Mouse (Mus musculus): ENCODE data around the gene Ctsl.

Gene Ctsl

GRCm38 (mm10) chr13:64314041-64314440, 56.6 kb downstream of the Ctsl start:
- no peak for DNase-seq (ENCODE audit: extremely low read depth, low read depth, low spot score)

DNA sequence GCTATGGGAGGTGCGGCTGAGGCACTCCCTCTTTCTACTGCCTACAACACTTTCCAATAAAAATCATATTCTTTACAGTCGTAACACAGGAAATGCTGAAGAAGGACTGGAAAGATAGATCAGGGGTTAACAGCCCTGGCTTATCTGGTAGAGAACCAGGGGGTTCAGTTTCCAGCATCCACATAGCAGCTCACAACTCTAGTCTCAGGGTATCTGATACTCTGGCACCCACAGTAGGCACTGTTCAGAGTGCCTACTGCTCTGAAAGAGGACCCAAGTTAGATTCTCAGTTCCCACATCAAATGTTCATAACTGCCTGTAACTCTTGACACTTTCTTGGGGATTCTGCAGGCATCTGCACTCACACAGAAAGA, 57.8 kb downstream of the Ctsl start:
- DNase-seq (ENCODE audit: extremely low read depth, low read depth, low spot score), result no peak

DNA sequence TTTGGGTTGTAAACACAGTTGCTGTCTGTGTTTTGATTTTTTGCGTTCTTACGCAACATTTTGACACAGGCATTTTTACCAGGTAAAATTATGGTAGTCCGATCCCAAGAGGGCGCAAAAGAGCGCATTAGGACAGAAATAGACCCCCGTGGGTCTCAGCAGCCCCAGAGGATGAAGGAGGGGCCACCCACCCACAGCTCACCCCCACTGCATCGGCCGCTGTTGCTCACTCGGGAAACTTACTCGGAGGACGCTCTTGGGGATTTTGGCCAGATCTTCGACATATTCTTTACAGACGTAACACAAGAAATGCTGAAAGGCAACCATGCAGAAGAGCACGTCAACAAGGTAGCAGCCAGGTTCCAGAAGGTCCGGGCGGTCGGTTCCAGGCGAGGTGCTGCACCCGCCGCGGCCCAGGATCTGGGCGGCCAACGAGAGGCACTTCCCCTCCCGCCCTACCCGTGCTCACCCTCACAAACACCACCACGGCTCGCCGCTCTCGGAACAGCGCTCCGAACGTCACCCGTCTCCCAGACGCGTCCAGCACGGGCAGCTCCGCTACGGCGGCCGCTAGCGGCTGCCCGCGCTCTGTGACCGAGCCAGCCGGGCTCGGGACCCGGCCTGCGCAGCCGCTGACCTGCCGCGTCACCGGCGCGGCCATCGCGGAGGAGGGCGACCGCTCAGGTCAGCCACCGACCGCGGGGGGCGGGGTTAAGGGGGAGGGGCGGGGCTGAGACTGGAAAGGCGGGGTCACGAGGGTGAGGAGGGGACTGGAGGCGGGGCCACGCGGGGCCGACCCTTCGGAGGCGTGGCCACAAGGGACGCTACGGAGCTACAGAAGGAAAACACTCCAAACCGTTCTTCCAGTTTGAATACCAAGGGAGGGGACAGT, 58.4 kb downstream of the Ctsl start, which contains the start of gene Aaed1:
Gene Aaed1, minus strand, starts transcription at position 687 of the 892 bp plus-strand sequence.
- no peak for DNase-seq (ENCODE audit: extremely low read depth, low read depth, low spot score)

DNA sequence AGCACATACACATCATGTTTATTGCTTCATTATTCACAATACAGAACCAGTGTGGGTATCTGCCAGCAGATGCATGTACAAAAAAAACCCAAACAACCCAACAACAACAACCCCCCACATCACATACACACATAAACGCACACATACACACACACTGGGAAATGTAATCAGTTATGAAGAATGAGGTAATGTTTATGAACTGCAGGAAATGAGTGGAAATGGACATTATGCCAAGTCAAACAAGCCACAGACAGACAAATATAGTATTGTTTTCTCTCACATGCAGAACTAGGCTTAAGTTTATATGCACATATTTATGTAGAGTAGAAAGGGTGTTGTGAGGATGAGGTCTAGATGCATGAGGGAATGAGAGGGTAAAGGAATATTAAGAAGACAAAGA, 59.4 kb downstream of the Ctsl start:
- DNase-seq (ENCODE audit: extremely low read depth, low read depth, low spot score), result no peak

- DNase-seq (ENCODE audit: extremely low read depth, low read depth, low spot score), result no peak
These were observed 60.1 kb downstream of the Ctsl start for GRCm38 (mm10) chr13:64310585-64310984.

- DNase-seq (ENCODE audit: extremely low read depth, low read depth, low spot score), result no peak
These were observed 60.8 kb downstream of the Ctsl start for GRCm38 (mm10) chr13:64309842-64310241.

Measured in fat pad, adult 2 months (tissue).